Mouse (Mus musculus): ENCODE data around the gene Hbb-bs. TPM values are rescaled to one million over a fixed set of nuclear protein-coding genes. Genes with fewer than 3 reads are reported as not detected.
"Not testable (repeated sequence)": the region's sequence is repeated elsewhere in the genome, so short reads cannot be mapped to it uniquely, and the experiment has no call there.

The Hbb-bs gene
- total RNA-seq, 2 experiments from 2014 or later = 504 to 2,205 TPM

DNA sequence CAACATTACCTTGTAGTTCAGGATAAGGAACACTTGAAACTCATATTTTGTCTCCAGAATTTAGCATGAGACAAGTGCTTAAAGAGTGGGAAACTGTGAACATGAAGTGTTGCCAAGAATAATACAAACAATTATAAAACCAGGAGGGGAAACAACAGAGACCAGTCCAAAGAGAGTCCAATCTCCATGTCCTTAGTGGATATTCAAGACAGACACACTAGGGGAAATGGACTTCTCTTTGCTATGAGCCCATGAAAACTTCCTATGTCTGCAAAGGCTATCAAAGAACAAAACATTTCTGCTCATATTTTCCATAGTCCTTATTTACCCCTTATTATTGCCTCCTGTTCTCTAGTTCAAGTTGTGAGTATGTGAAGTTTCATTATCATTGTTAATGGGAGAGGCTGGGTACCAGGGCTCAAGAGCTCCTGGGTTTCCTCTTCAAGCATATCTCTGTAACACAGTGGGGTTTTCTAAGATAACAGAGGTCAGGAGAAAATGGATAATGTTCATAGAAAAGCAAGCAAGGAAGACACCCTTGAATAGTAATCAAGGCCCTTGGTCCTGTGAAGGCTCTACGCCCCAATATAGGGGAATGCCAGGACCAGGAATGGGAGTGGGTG, 16.6 kb downstream of the Hbb-bs start:
- DNase-seq = no peak

DNA sequence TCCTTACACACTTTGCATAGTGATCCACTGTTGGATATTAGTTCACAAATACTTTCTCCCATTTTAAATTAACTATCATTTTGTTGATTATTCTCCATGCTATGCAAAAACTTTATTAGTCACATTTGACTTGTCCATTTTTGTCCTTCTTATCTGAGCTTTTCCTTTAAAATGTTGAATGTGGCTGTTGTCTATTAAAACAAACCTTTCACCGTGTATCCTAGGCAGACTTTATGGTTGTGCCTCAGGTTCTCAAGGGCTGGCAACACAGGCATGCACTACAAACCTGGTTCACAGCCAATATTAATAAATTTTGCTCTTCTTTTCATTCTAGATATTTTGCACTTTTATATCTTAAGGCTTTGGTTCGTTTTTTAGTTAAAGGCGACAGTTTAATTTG, 17.1 kb downstream of the Hbb-bs start:
- no peak for DNase-seq

DNA sequence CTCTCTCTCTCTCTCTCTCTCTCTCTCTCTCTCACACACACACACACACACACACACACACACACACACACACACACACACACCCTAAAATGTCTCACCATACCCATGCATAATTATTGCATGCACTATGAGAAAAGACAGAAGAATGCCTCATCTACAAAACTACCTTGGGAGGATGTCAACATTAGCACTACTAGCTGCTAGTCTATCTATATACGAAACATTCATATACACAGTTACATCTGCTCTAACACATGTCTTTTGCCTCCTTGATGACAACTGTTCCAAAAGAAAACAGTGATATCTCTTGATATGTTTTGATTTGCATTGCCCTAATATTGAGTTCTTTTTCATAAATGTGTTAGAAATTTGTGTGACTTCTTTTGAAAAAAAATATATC, 17.6 kb downstream of the Hbb-bs start:
- DNase-seq = no peak

DNA sequence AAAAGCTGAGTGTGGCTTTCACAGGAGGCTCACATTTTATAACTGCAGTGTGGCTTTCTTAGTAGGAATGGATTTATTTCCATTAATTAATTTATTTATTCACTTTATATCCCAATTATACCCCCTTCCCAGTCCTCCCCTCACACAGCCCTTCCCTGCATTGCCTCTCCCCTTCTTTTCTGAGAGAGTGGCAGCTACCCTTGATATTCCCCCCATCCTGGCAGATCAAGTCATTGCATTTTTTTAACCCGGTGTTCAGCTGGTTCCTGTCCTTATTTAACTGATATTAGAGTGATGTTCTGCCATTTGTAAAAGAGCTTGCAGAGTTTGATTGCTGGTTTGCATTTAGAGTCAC, 18.1 kb downstream of the Hbb-bs start:
- no peak for DNase-seq

DNA sequence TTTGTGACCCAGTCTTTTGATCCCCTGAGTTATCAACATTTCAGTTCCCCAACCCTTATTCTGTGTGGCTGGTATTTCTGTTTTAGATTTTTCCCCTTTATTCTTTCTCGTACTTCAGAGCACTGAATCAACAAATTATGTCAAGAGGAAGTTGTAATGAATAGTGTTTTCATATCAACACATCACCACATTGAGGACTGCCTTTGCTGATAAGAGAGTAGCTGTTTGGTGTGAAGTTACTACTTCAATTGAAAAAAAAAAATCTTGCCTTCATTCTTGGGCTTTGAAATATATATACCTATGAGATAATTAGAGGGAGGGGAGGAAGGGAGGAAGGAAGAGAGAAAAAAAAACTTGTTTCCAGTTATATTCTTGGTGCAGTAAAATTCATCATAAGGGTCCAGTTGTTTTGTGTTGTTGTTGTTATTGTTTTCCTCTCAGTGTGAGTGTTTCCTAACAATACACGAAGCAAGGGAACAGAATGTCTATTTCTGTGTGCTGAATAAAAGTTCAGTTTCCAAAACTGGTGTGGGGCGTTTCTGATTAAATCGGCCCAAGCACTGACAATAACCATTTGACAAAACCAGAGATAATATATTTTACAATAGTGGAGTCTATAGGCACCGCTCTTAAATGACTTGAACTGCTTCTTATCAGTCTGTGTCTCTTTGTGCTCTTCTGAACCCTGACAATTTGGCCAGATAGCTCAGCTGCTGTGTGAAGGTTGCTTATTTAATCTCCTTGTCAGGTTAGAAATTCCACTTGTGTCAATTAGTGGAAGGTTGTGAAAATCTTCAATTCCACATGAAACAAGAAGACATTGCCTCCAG, 18.7 kb downstream of the Hbb-bs start:
- DNase-seq = no peak

DNA sequence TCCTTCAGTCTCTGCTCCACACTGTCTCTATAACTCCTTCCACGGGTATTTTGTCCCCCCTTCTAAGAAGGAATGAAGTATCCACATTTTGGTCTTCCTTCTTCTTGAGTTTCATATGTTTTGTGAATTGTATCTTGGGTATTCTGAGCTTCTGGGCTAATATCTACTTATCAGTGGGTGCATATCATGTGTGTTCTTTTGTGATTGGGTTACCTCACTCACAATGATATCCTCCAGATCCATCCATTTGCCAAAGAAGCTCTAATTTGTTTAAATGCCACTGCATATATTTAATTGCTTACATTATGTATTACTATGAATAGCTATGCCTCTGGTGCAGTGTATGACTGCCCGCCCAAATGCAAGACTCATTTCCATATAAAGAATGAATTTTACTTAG, 19.8 kb downstream of the Hbb-bs start:
- not testable (repeated sequence) for DNase-seq

DNA sequence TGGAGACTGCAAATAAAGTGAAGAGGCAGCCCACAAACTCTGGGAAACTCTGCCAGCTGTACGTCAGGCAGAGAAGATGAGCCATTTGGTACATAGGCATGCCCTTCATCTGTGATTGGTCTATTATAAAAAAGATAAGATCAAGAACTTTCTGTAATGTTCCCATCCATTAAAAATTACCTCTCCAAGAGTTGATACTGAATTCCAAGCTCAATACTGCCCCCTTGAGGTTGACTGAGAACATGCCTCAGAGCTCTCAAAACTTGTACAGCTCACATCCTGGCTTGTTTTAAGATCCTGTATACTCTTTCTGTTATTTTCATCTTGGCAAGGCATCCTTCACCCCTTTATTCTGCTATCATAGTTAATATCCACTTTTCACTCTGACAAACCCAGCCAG, 21.0 kb downstream of the Hbb-bs start:
- DNase-seq = no peak

DNA sequence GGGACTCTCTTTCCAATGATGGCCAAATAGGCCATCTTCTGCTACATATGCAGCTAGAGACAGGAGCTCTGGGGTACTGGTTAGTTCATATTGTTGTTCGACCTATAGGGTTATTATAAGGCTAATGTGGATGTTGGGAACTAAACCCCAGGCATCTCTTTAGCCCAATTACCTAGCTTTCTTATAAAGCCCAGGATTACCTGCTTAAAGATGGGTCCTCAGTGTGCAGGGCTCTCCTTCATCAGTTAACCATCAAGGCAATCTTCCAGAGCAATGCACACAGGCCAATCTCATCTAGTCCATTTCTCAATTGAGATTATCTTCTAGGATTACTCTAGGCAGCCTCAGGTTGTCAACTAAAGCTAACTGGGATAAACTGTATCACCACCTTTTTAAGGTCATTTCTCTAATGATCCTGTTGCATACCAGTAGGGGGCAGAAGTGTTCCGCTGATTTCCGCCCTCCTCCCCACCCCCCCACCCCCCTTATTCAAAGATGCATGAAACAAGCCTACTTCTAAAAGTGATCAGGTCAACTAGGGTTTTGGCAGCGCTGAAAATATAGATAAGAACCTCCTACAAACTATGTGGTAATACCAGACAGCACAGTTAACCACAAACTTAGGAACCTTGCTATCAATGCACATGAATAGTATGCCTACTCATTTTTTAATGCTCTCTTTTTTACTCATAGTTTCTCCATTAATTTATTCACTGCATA, 35.1 kb downstream of the Hbb-bs start:
- no peak for DNase-seq

DNA sequence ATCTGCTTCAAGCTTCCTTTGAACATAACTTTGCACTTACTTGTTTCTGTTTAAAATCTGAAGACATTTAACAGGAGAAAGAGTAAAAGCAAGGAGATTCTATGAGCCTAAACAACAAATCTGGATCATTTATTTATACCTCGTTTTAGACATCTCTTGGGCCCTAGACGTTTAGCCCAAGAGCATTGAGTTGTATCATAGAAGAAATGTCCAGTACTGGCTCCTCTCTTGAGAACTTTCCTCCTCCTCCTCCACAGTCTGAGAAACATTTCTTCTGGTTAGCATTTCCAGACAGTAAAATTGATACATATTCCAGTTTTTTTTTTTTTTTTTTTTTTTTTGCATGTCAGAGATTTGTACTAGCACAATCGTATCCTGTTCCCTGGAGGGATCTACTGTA, 36.2 kb downstream of the Hbb-bs start, which contains the start of gene Olfr67:
Gene Olfr67 (minus strand): TSS at position 101 of the 400 bp plus-strand sequence.
- DNase-seq = no peak

DNA sequence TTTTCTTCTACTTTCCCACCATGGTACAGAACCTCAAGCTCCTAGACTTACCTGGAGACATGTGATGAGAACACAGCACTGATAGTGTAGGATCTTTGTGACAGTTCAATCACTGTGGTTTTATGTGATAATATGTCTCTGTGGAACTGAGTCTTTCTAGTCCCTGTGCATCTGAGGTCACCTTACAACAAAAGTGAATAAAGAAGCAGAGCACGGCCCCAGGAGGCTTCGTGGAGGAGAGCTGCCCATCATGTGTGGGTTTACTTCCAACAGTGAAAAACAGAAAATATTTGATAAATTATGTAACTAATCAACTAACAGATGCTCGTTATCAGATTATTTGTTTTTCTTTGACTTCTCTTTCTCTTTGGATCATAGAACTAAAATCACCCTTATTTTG, 48.3 kb downstream of the Hbb-bs start, which contains the start of gene Olfr68:
Gene Olfr68 (minus strand): TSS at position 101 of the 400 bp plus-strand sequence.
- DNase-seq = no peak

DNA sequence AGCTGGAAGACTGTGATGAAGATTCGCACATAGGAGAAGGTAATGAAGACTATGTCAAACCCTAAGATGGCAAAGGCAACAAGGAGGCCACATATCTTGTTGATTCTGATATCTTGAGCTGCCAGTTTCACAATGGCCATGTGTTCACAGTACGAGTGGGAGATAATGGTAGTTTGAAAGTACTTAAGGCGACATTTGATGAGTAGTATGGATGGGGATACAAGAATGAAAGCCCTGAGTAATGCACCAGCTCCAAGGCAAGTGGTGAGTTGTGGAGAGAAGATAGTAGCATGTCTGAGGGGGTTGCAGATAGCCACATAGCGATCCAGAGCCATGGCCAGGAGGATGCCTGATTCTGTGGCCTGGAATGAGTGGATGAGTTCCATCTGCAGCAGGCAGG, 50.2 kb downstream of the Hbb-bs start:
- not testable (repeated sequence) for DNase-seq

Other genes with a start within 250 kb of the Hbb-bs start
- gene Olfr618, start 238.0 kb downstream of the Hbb-bs start, total RNA-seq (2021) = not detected
- not detected for gene Olfr619, start 227.5 kb downstream of the Hbb-bs start, total RNA-seq (2021)
- gene Olfr620, start 215.6 kb downstream of the Hbb-bs start, total RNA-seq (2021) = not detected
- gene Olfr622, start 185.4 kb downstream of the Hbb-bs start, total RNA-seq (2021) = not detected
- not detected for gene Olfr623, start 164.4 kb downstream of the Hbb-bs start, total RNA-seq (2021)
- gene Olfr624, start 156.9 kb downstream of the Hbb-bs start, total RNA-seq (2021) = not detected
- not detected for gene Olfr625-ps1, start 145.4 kb downstream of the Hbb-bs start, total RNA-seq (2021)
- not detected for gene Olfr243, start 113.4 kb downstream of the Hbb-bs start, total RNA-seq (2021)
- not detected for gene Olfr628, start 97.7 kb downstream of the Hbb-bs start, total RNA-seq (2021)
- not detected for gene Olfr629, start 83.2 kb downstream of the Hbb-bs start, total RNA-seq (2021)
- not detected for gene Olfr630, start 70.8 kb downstream of the Hbb-bs start, total RNA-seq (2021)
- gene Olfr69, start 56.5 kb downstream of the Hbb-bs start, total RNA-seq (2021) = not detected
- gene Olfr68, start 48.4 kb downstream of the Hbb-bs start, total RNA-seq (2021) = not detected
- gene Olfr67, start 36.3 kb downstream of the Hbb-bs start, total RNA-seq (2021) = not detected
- 100 to 1,000 TPM in 1 of 2 experiments, 10 to 100 TPM in 1; 60.5 to 281 TPM for gene Hbb-bt, start 14.1 kb downstream of the Hbb-bs start, total RNA-seq (2021)
- not detected for gene Hbb-bh2, start 12.4 kb upstream of the Hbb-bs start, total RNA-seq (2021)
- gene Hbb-bh1, start 15.1 kb upstream of the Hbb-bs start, total RNA-seq (2021) = not detected
- not detected for gene Hbb-y, start 25.1 kb upstream of the Hbb-bs start, total RNA-seq (2021)
- not detected for gene Olfr66, start 58.2 kb upstream of the Hbb-bs start, total RNA-seq (2021)
- not detected for gene Olfr64, start 66.4 kb upstream of the Hbb-bs start, total RNA-seq (2021)
- gene Olfr65, start 75.4 kb upstream of the Hbb-bs start, total RNA-seq (2021) = not detected
- not detected for gene Olfr631, start 100.7 kb upstream of the Hbb-bs start, total RNA-seq (2021)
- gene Olfr632, start 106.3 kb upstream of the Hbb-bs start, total RNA-seq (2021) = not detected
- gene Olfr633, start 116.3 kb upstream of the Hbb-bs start, total RNA-seq (2021) = not detected
- gene Olfr635, start 143.1 kb upstream of the Hbb-bs start, total RNA-seq (2021) = not detected
- not detected for gene Olfr638, start 170.7 kb upstream of the Hbb-bs start, total RNA-seq (2021)
- gene Olfr639, start 189.2 kb upstream of the Hbb-bs start, total RNA-seq (2021) = not detected
- not detected for gene Olfr640, start 197.5 kb upstream of the Hbb-bs start, total RNA-seq (2021)
- not detected for gene Olfr641, start 207.3 kb upstream of the Hbb-bs start, total RNA-seq (2021)
- gene Olfr642, start 224.6 kb upstream of the Hbb-bs start, total RNA-seq (2021) = not detected
- not detected for gene 4930516K23Rik, start 233.3 kb upstream of the Hbb-bs start, total RNA-seq (2021)
- not detected for gene Olfr644, start 243.8 kb upstream of the Hbb-bs start, total RNA-seq (2021)

Measured in gastrocnemius, postnatal 25 days (tissue).